Mouse (Mus musculus) G1E-ER4 (cell line): ENCODE results near the gene Dnah14. TPM values are rescaled to one million over a fixed set of nuclear protein-coding genes. Genes with fewer than 3 reads are reported as not detected.

Source experiments
- GATA1 ChIP-seq: IDR thresholded peaks from one replicate; pipeline ENCODE4 v1.8.0; 2012; ENCODE audit warnings: low read length, inconsistent platforms
- polyA plus RNA-seq: library from polyadenylated mRNA; stranded (reverse); fragments of >175 nt; gene quantifications from 2 replicates; pipeline ENCODE4 v1.2.3, GENCODE M21; 2012

Dnah14 gene
- polyA plus RNA-seq, 1 experiment, result not detected

- TF ChIP-seq GATA1, result no peak
Observed at GRCm38 (mm10) chr1:181853081-181853736, 276.9 kb downstream of the Dnah14 start.

GRCm38 (mm10) chr1:181854829-181855228, 278.5 kb downstream of the Dnah14 start:
- TF ChIP-seq GATA1, result no peak

- no peak for TF ChIP-seq GATA1
Observed at GRCm38 (mm10) chr1:181856329-181856728, 280.0 kb downstream of the Dnah14 start.

- TF ChIP-seq GATA1, result peak; percentile 35
Observed at GRCm38 (mm10) chr1:181860659-181861058, 284.3 kb downstream of the Dnah14 start.

- TF ChIP-seq GATA1, result peak; percentile 30
Observed at GRCm38 (mm10) chr1:181861181-181861902, 285.0 kb downstream of the Dnah14 start.

- TF ChIP-seq GATA1, result no peak
Observed at GRCm38 (mm10) chr1:181862676-181863374, 286.5 kb downstream of the Dnah14 start.

GRCm38 (mm10) chr1:181863431-181863830, 287.1 kb downstream of the Dnah14 start:
- no peak for TF ChIP-seq GATA1

Other genes starting within 250 kb of the Dnah14 start
- not detected in 2 replicates for gene Cnih3, start 223.9 kb upstream of the Dnah14 start, polyA plus RNA-seq
- not detected in 2 replicates for gene Ccdc121, start 65.1 kb upstream of the Dnah14 start, polyA plus RNA-seq